Mouse (Mus musculus): ENCODE data around the gene Irf3.

Irf3 gene

DNA sequence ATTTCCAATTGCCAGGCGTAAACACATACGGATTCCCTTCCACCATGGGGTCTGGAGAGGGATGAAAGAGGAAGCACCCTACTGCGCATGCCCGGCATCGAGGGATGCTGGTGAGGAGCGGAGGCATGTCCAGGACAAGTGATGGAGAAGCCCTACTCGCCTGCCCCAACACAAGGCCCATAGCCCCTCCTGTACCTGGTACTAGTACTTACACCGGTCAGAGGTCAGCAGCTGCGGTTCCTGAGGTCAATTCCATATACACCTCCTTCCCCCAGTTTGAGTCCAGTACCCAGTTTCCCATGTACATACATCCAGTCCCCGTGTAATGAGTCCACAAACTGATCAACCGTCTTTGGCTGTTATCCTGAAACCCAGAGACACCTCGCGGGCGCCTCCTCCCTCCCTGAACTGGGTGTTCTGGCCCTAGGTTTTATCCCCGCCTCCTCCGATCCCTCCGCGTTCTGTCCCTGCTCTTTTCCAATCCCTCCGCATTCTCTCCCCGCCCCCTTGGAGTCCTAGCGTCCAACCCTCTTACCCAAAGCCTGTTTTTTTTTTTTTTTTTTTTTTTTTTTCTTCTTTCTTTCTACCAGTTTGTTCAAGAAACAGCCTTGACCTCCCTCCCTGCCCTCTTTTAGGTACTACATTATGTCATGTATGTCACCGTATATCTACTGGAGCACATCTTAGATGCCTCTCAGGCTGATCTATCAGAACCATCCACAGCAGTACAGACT is 22.9 kb upstream of the Irf3 start, which contains the start of gene Cpt1c:
TSS of gene Cpt1c (minus strand) at position 469 of the 734 bp plus-strand sequence.
- peak; percentile 88 for DNase-seq

DNA sequence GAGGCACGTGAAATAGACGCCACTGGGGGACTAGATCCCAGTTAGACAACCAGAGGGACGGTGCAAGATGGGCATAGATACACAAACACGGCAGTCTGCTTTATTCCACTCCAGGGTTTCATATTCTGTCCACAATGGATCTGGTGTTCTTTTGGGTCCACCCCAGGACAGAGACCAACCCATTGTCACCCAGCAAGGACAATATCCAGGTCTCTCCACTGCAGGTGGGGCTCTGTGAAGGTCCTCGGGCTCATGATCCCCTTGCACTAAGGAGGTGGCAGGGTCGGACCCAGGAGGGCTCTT is 22.4 kb upstream of the Irf3 start:
- DNase-seq = no peak

- DNase-seq = no peak
Measured at GRCm38 (mm10) chr7:44978300-44978699, 19.1 kb upstream of the Irf3 start.

DNA sequence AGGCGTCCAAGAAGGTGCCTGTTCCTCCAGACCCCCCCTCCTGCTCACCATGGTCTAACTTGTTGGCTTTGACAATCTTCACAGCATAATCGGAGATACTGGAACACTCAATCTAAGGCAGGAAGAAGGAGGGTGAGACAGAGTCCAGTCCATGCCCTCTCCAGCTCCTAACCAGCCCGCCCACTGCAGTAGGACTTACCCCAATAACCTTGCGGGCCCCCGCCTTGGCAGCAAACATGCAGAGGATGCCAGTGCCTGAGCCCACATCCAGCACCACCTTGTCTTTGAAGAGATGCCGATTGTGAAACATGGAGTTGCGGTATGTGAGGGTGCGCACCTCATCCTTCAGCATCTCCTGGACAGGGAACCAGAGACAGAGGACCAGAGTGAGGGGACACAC is 15.9 kb upstream of the Irf3 start:
- DNase-seq = no peak

DNA sequence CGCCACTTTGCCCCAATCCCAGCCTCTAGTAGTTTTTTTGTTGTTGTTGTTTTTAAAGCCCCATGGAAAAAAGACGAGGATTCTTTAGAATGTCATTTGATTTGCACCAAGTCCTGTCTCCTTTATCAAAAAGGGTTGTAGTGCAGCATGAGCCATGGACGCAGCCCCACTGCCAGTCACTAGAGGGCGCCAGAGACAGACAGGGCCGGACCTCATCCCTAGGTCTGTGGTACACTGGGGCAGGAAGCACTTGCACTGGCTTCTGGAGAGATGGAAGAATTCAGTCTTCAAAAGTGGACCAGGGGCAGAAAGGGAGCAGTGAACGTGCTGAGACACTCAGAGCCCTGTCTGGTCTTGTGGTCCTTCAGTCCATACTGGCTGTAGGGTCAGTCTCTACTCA is 14.4 kb upstream of the Irf3 start:
- DNase-seq = peak; percentile 84

GRCm38 (mm10) chr7:44983944-44984832 is 13.3 kb upstream of the Irf3 start:
- no peak for DNase-seq

GRCm38 (mm10) chr7:44984833-44985164 is 12.6 kb upstream of the Irf3 start:
- DNase-seq = no peak

DNA sequence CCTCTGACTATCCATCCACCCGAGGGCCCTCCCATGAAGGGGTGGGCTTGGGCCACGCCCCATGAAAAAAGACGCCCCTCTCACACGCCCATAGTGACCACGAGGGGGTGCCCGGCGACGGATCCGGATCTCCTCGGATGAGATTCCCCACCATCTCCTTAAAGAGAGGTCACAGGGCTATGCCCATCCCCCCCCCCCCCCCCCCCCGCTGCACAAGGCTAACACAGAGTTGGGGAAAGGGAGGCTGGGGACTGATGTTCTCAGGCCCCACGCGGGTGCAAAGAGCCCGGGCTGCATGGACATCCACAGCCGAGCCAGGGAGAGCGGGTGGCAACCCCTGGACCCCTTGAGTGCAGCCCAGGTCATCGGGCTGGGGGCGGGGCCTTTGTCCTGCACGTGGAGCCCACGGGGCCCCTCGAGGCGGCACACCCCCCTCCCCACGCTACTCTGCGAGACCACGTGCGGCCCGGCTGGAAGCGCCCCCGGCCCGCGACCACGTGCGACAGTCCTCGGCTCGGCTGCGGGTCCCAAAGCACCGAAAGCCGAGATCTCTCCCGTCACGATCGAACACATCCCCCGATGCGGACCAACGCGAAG is 11.8 kb upstream of the Irf3 start:
- DNase-seq = peak; percentile 64

DNA sequence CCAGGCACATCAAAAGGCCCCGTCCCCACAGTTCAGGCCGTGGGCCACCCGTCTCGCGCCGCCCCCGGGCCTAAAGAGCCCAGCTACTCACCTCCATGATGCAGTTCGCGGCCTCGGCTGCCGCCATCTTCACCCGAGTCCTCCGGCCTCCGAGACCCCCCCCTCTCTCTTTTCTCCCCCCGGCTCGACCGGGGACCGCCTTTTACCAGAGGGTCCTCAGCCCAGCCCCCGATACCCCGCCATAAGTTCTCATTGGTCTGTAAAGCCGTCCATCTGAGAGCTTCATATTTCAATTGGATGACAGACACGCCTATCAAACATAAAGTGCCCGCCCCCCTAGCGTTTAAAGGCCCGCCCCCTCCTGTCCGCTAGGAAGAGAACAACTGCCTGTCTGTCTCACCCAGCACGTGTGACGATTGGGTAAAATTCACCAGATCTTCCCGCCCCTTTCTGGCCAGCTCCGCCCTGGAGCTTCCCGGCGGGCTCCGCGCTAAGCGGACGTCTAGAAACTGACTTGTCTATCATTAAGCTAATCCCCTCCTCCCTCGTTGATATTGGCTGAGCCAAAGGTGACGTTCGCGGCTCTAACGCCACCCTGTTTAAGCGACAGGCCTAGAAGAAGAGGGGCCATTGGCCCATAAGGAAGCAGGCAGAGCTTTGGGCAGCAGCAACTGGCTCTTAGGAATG is 11.1 kb upstream of the Irf3 start, which contains the start of gene Prmt1:
TSS of gene Prmt1 (minus strand) at position 377 of the 687 bp plus-strand sequence.
- DNase-seq = peak; percentile 97

GRCm38 (mm10) chr7:44986879-44987718 is 10.3 kb upstream of the Irf3 start:
- no peak for DNase-seq

- no peak for DNase-seq
Measured at GRCm38 (mm10) chr7:44996672-44997071, 776 bp upstream of the Irf3 start.

DNA sequence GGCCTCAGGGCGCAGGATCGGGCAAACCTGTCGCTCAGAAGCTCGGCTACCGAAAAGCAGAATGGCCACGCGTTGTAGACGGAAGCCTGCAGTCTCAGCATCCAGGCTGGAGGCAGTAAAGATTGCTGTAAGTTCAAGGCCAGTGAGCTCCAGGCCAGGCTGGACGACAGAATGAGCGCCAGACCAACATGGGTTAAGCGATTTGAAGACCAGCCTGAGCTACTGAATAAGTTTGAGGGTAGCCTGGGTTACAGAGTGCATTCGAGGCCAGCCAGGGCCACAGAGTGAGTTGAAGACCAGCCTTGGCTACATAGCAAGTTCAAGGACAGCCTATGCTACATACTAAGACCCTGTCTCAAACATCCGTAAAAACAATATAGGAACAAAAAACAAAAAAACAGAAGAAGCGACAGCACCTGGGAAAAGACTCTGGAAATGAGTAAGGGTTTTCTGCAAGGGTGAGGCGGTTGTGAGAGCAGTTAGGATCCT is 536 bp downstream of the Irf3 start:
- DNase-seq = no peak

DNA sequence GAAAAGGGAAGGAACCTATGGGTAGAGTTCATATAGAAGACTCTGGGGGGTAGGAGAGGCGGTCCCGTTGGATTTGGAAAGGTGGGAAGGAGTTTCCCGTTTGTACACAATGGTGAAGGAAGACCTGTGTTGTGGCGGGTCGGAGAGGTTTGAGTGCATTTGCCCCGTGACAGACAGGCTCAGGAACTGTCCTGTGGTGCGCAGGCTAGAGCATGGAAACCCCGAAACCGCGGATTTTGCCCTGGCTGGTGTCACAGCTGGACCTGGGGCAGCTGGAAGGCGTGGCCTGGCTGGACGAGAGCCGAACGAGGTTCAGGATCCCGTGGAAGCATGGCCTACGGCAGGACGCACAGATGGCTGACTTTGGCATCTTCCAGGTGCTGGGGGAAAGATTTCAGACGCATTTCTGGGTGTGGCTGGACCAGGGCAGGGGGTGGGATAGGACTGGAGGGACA is 1.1 kb downstream of the Irf3 start, which contains the start of gene Bcl2l12:
TSS of gene Bcl2l12 (minus strand) at position 212 of the 455 bp plus-strand sequence.
- no peak for DNase-seq

- no peak for DNase-seq
Measured at GRCm38 (mm10) chr7:44999753-45000152, 2.3 kb downstream of the Irf3 start.

DNA sequence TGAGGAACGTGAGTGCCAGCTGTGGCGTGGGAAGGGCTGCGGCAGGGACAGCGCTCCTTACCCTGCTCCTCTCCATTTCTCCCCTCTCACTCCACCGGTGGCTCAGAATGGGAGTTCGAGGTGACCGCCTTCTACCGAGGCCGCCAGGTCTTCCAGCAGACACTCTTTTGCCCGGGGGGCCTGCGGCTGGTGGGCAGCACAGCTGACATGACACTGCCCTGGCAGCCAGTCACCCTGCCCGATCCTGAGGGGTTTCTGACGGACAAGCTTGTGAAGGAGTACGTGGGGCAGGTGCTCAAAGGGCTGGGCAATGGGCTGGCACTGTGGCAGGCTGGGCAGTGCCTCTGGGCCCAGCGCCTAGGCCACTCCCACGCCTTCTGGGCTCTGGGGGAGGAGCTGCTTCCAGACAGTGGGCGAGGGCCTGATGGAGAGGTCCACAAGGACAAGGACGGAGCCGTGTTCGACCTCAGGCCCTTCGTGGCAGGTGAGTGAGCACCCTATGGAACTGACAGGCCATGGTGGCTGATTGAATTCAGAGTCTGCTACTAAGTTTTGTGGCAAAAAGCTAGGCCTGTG is 3.2 kb downstream of the Irf3 start:
- no peak for DNase-seq

- DNase-seq = peak; percentile 39
Measured at GRCm38 (mm10) chr7:45002440-45002839, 5.0 kb downstream of the Irf3 start.

GRCm38 (mm10) chr7:45004546-45004945 is 7.1 kb downstream of the Irf3 start:
- DNase-seq = no peak

DNA sequence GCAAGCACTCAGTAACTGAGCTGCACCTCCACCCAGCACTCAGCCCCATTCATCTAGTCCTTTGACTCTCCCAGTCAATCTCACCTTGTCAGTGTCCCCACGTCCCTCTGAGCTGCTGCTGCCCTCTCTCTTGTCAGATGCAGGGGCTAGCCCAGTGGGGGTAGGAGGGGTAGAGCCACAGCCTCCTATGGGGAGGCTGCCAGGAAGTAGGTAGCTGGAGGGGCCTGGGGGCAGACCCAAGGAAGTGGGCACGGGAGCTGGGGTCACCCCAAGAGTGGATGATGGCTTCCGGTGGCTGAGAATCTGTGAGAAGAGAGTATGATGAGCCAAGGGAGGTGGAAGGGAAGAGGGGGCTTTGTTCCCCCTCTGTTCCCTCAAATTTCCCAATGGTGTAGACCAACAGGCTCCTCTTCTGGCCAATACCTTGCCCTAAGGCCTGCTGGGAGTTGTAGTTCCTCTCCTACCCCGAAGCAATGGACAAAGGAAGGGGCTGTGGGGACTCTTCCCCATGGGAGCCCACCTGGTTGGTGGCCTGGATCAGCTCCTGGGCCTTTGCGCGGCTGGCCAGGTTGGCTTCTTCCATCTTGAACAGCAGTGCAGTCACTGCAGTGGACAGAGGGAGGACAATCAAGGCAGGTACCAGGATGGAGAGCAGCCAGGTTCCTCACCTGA is 8.0 kb downstream of the Irf3 start:
- DNase-seq = no peak

DNA sequence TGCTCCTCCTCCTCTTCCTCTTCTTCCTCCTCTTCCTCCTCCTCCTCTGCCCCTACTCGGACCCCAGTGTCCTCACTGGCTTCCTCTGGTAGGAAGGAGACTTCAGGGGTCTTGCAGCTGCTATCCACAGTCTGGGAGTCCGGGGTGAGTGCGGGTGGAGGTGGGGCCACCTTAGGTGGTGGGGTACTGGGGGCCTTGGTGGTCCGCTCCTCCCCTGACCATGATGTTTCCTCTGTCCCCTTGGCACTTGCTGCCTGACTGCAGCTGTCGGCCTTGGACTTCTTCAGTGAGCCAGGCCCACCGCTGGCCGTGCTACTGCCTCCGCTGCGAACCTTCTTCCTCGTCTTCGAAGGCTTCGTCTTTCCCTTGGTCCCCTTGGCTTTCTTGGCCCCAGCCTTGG is 9.1 kb downstream of the Irf3 start:
- no peak for DNase-seq

- no peak for DNase-seq
Measured at GRCm38 (mm10) chr7:45007141-45007540, 9.7 kb downstream of the Irf3 start.

DNA sequence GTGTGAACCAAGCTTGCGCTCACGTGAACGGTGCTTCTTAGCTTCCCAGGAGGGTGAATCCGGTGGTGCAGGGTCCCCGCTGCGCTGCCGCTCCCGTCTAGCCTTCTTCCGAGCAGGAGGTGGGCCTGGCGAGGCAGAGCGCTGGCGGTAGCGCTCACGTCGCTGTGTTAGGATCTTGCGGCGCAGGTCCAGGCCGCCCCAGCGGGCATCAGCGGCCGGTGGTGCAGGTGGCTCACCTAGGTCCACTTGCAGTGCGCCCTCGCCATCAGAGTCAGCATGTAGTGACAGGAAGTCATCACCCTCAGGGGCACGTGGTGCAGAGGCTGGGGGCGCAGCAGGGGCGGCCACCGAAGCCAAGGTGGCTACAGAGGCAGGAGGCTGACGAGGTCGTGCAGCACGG is 10.4 kb downstream of the Irf3 start:
- DNase-seq = no peak
